Mouse (Mus musculus) R1 (cell line): ENCODE measurements around the gene Nt5c2.
"Not testable (repeated sequence)": the region's sequence is repeated elsewhere in the genome, so short reads cannot be mapped to it uniquely, and the experiment has no call there.

Experiments
- DNase-seq: peaks from one replicate; pipeline ENCODE4 v3.0.0-alpha.2; 2018; ENCODE audit warnings: low read depth, low spot score

Gene Nt5c2

GRCm38 (mm10) chr19:46988231-46989087, 26.5 kb downstream of the Nt5c2 start:
- DNase-seq: peak; percentile 89

- DNase-seq: peak; percentile 46
Observed at GRCm38 (mm10) chr19:46987646-46988045, 27.3 kb downstream of the Nt5c2 start.

- DNase-seq: no peak
Observed at GRCm38 (mm10) chr19:46984726-46985622, 30.0 kb downstream of the Nt5c2 start.

- no peak for DNase-seq
Observed at GRCm38 (mm10) chr19:46983966-46984380, 31.0 kb downstream of the Nt5c2 start.

- DNase-seq: peak; percentile 80
Observed at GRCm38 (mm10) chr19:46983352-46983965, 31.5 kb downstream of the Nt5c2 start.

GRCm38 (mm10) chr19:46981462-46981861, 33.5 kb downstream of the Nt5c2 start:
- DNase-seq: peak; percentile 62

GRCm38 (mm10) chr19:46979781-46980105, 35.2 kb downstream of the Nt5c2 start:
- DNase-seq: no peak

GRCm38 (mm10) chr19:46978920-46979780, 35.8 kb downstream of the Nt5c2 start:
- DNase-seq: no peak

GRCm38 (mm10) chr19:46978069-46978468, 36.9 kb downstream of the Nt5c2 start:
- DNase-seq: not testable (repeated sequence)

- no peak for DNase-seq
Observed at GRCm38 (mm10) chr19:46977460-46977859, 37.5 kb downstream of the Nt5c2 start.

GRCm38 (mm10) chr19:46976743-46977142, 38.2 kb downstream of the Nt5c2 start:
- DNase-seq: no peak

GRCm38 (mm10) chr19:46975997-46976396, 39.0 kb downstream of the Nt5c2 start:
- DNase-seq: no peak

GRCm38 (mm10) chr19:46975565-46975964, 39.4 kb downstream of the Nt5c2 start:
- no peak for DNase-seq

- DNase-seq: no peak
Observed at GRCm38 (mm10) chr19:46972159-46972558, 42.8 kb downstream of the Nt5c2 start.

- DNase-seq: no peak
Observed at GRCm38 (mm10) chr19:46971712-46972111, 43.2 kb downstream of the Nt5c2 start.

GRCm38 (mm10) chr19:46971051-46971689, 43.8 kb downstream of the Nt5c2 start:
- no peak for DNase-seq

- peak; percentile 69 for DNase-seq
Observed at GRCm38 (mm10) chr19:46970121-46970729, 44.7 kb downstream of the Nt5c2 start.

GRCm38 (mm10) chr19:46969286-46969985, 45.5 kb downstream of the Nt5c2 start:
- no peak for DNase-seq

GRCm38 (mm10) chr19:46968833-46969232, 46.1 kb downstream of the Nt5c2 start:
- no peak for DNase-seq

GRCm38 (mm10) chr19:46967861-46968260, 47.1 kb downstream of the Nt5c2 start:
- no peak for DNase-seq
